Mouse (Mus musculus): Measurements from ENCODE around the gene Arl16. TPM values are rescaled to one million over a fixed set of nuclear protein-coding genes. Genes with fewer than 3 reads are reported as not detected.
"Not testable (repeated sequence)": the region's sequence is repeated elsewhere in the genome, so short reads cannot be mapped to it uniquely, and the experiment has no call there.

Arl16 gene
- 26.7 and 37.5 TPM in 2 replicates for polyA plus RNA-seq (2015; fragmentation: Nextera tagmentation; extraction: Ambion mirVana)

GRCm38 (mm10) chr11:120467051-120467735 is at the start of gene Arl16:
Gene Arl16, minus strand, starts transcription at chr11:120467607.
- peak within 1 kb of the TSS; percentile 78 for H3K27ac ChIP-seq
- WGBS, result under 1% methylated on average over 53 of the region's 54 CpGs
- H3K4me3 ChIP-seq, result peak within 1 kb of the TSS; percentile 92
- peak within 1 kb of the TSS; percentile 86 for H3K4me2 ChIP-seq
- H3K36me3 ChIP-seq, result peaks cover 51% of the 10 kb centered on the region
- H3K9me3 ChIP-seq (replicated peaks), result no peaks in the 10 kb centered on the region
- H3K4me1 ChIP-seq (replicated peaks), result peaks cover 27% of the 10 kb centered on the region
- ATAC-seq (replicated peaks; ENCODE audit: insufficient number of reproducible peaks, insufficient read depth, low FRiP score, low read depth), result peak; percentile 99
- H3K27me3 ChIP-seq, result no peaks in the 10 kb centered on the region
- H3K9ac ChIP-seq, result peak within 1 kb of the TSS; percentile 91

DNA sequence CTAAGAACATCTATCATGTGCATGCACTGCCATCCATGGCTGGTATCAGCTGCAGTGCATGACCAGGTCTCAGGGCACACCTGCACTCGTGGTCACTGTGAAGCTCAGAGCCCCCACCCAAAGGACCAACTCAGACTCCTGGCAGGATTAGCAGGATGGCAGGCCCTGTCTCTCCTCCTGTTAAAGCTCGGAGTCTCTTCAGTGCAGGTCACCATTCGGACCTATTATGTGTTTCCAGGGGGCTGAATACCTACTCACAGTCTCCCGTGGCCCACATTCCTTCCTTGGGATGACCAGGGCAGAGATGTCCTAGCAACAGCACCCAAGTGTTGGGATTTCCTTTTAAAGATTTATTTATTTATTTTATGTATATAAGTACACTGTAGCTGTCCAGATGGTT is 49.7 kb upstream of the Arl16 start:
- Histone ChIP-seq H3K4me3 (no peak overlapping the region), H3K36me3 (no peaks in the 10 kb centered on the region), H3K27ac (no peak overlapping the region), H3K4me1 (replicated peaks) (peaks cover 23% of the 10 kb centered on the region), H3K27me3 (0 out of 2 replicates have a peak, but pooled peaks cover 5% of the 10 kb centered on the region), H3K9me3 (replicated peaks) (no peaks in the 10 kb centered on the region), H3K9ac (no peak overlapping the region), H3K4me2 (no peak overlapping the region)
- 75% methylated on average over 4 of the region's 4 CpGs for WGBS
- ATAC-seq (replicated peaks; ENCODE audit: insufficient number of reproducible peaks, insufficient read depth, low FRiP score, low read depth), result no peak

- Histone ChIP-seq H3K9me3 (replicated peaks) (no peaks in the 10 kb centered on the region), H3K4me2 (no peak overlapping the region), H3K4me1 (replicated peaks) (peaks cover 23% of the 10 kb centered on the region), H3K36me3 (no peaks in the 10 kb centered on the region), H3K9ac (no peak overlapping the region), H3K4me3 (no peak overlapping the region), H3K27ac (no peak overlapping the region), H3K27me3 (0 out of 2 replicates have a peak, but pooled peaks cover 5% of the 10 kb centered on the region)
- ATAC-seq (replicated peaks; ENCODE audit: insufficient number of reproducible peaks, insufficient read depth, low FRiP score, low read depth), result peak; percentile 53; the same call in 1 of the 2 replicates
- whole genome bisulfite sequencing, result 21% methylated on average over 17 of the region's 17 CpGs
These were observed 48.2 kb upstream of the Arl16 start for GRCm38 (mm10) chr11:120515611-120516010.

DNA sequence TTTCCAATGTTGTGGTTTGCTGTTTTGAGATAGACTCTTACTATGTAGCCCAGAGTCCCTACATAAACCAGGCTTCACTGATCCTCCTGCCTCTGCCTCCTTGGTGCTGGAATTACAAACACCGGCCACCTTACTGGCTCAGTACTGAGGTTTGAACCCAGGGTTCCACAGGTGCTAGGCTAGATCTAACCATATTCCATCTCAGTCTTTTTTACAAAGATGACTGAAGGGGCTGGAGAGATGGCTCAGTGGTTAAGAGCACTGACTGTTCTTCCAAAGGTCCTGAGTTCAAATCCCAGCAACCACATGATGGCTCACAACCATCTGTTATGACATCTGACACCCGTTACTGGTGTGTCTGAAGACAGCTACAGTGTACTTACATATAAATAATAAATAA is 46.9 kb upstream of the Arl16 start:
- peaks cover 16% of the 10 kb centered on the region for H3K4me1 ChIP-seq (replicated peaks)
- not testable (repeated sequence) for H3K36me3 ChIP-seq; H3K9me3 ChIP-seq (replicated peaks); ATAC-seq (replicated peaks; ENCODE audit: insufficient number of reproducible peaks, insufficient read depth, low FRiP score, low read depth); H3K4me3 ChIP-seq; H3K4me2 ChIP-seq; H3K9ac ChIP-seq; H3K27ac ChIP-seq; H3K27me3 ChIP-seq
- WGBS, result 84% methylated on average over 2 of the region's 2 CpGs

GRCm38 (mm10) chr11:120512790-120513453 is 45.5 kb upstream of the Arl16 start:
- Histone ChIP-seq H3K4me3 (no peak overlapping the region), H3K9ac (no peak overlapping the region), H3K36me3 (no peaks in the 10 kb centered on the region), H3K27me3 (0 out of 2 replicates have a peak, but pooled peaks cover 5% of the 10 kb centered on the region), H3K4me2 (no peak overlapping the region), H3K9me3 (replicated peaks) (no peaks in the 10 kb centered on the region), H3K4me1 (replicated peaks) (peaks cover 10% of the 10 kb centered on the region), H3K27ac (no peak overlapping the region)
- WGBS, result 45% methylated on average over 6 of the region's 6 CpGs
- no peak for ATAC-seq (replicated peaks; ENCODE audit: insufficient number of reproducible peaks, insufficient read depth, low FRiP score, low read depth)

DNA sequence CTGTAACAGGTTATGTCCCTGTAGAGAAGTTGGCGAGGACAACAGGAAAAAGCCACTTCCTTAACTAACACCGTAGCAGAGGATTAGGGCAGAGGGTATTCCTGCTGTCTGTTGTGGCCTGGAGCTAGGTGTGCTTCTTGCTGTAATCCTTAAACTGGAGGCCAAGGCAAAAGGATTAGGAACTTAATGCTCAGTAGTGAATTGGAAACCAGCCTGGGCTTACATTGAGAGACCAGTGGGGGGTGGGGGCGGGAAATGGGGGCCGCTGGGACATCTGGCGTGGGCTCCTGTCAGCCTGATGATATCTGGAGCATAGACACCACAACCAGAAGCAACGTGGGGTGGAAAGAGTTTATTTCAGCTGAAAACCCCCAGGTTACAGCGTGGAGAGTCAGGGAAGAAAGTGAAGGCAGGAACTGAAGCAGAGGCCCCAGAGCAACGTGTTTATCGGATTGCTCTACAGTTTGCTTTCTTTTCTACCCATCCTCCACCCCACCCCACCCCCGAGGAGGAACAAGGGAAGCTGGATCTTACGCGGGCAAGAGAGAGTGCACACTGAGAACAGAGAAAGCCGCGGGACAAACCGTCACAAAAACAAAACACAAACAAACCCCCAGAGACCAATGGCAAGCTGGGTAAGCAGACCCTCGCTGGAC is 43.1 kb upstream of the Arl16 start:
- Histone ChIP-seq H3K27ac (peak overlapping the region; percentile 58), H3K36me3 (no peaks in the 10 kb centered on the region), H3K4me2 (peak overlapping the region; percentile 65), H3K9me3 (replicated peaks) (no peaks in the 10 kb centered on the region), H3K4me3 (peak overlapping the region; percentile 40), H3K4me1 (replicated peaks) (peaks cover 10% of the 10 kb centered on the region), H3K27me3 (no peaks in the 10 kb centered on the region), H3K9ac (peak overlapping the region; percentile 51)
- WGBS, result 7% methylated on average over 16 of the region's 16 CpGs
- no peak; the same call in 1 of the 2 replicates for ATAC-seq (replicated peaks; ENCODE audit: insufficient number of reproducible peaks, insufficient read depth, low FRiP score, low read depth)

- ATAC-seq (replicated peaks; ENCODE audit: insufficient number of reproducible peaks, insufficient read depth, low FRiP score, low read depth), result no peak
- Histone ChIP-seq H3K9me3 (replicated peaks) (no peaks in the 10 kb centered on the region), H3K27ac (peak overlapping the region; percentile 58; the same call in 1 of the 2 replicates), H3K4me1 (replicated peaks) (peaks cover 10% of the 10 kb centered on the region), H3K4me2 (peak overlapping the region; percentile 65; the same call in 1 of the 2 replicates), H3K9ac (no peak overlapping the region), H3K27me3 (no peaks in the 10 kb centered on the region), H3K36me3 (no peaks in the 10 kb centered on the region), H3K4me3 (no peak overlapping the region)
- WGBS, result 43% methylated on average over 4 of the region's 4 CpGs
These were observed 42.5 kb upstream of the Arl16 start for GRCm38 (mm10) chr11:120509940-120510339.

DNA sequence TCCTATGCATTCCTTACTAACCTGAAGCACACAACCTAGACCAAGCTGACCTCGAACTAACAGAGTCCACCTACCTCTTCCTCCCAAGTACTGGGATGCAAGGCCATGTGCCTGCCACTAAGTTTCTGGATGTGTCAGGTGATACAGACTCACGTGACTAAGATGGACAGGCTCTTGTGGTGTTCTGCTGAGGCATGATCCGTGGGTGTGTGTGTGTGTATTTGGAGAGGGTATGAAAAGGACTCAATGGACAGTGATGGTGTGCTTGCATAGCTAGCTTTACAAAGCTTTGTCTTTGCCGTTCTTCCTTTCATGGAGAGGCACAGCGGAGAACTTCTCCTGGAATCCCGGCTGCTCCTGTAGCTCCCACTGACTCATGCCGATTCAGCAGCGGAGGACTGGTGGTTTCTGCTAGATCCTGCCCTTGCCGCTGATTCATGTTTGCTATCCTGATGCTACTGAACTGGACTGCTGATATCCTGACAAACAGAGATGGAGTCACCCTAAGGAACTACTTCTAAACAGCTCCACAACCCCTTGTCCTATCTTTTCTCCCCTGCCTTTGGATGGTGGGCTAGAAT is 41.0 kb upstream of the Arl16 start:
- no peak for ATAC-seq (replicated peaks; ENCODE audit: insufficient number of reproducible peaks, insufficient read depth, low FRiP score, low read depth)
- no peak overlapping the region for H3K27ac ChIP-seq
- 69% methylated on average over 9 of the region's 9 CpGs for WGBS

DNA sequence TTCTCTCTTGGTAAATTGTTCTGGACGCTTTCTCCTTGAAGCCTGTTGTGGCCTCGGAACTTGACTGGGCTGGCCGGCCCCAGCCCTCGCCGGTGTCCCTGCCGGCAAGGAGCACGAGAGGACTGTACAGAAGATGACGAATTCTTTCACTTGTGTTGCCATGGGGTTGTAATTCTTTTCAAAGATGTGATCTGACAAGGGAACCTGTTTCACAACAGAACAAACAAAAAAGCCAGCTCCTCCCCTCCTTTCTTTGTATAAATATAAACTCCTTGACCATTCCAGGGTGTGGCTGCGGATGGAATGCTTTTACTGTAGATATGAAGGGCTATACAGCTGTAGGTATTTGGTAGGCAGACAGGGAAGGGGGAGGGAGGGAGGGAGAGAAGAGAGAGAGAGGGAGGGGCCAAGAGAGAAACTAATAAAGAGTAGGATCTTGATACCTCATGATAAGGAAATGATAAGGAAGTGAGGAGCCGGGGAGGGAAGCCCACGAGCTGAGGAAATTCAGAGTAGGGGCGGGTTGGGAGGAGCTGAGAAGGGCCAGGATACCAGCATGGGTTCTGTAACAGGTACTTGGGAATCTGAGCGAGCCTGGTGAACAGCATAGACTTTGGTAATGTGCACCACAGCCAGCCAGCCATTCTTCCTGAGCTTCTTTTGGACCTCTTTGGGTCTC is 40.3 kb upstream of the Arl16 start:
- Histone ChIP-seq H3K36me3 (no peaks in the 10 kb centered on the region), H3K27me3 (0 out of 2 replicates have a peak, but pooled peaks cover 4% of the 10 kb centered on the region), H3K4me1 (replicated peaks) (peaks cover 10% of the 10 kb centered on the region), H3K9me3 (replicated peaks) (no peaks in the 10 kb centered on the region), H3K9ac (no peak overlapping the region), H3K27ac (no peak overlapping the region), H3K4me3 (no peak overlapping the region), H3K4me2 (no peak overlapping the region)
- no peak for ATAC-seq (replicated peaks; ENCODE audit: insufficient number of reproducible peaks, insufficient read depth, low FRiP score, low read depth)
- WGBS, result 66% methylated on average over 13 of the region's 13 CpGs

More for the DNA sequence above, 41.0 kb upstream of the Arl16 start:
- Histone ChIP-seq H3K9ac (no peak overlapping the region), H3K4me2 (no peak overlapping the region), H3K27me3 (no peaks in the 10 kb centered on the region), H3K9me3 (replicated peaks) (no peaks in the 10 kb centered on the region), H3K36me3 (no peaks in the 10 kb centered on the region), H3K4me3 (no peak overlapping the region), H3K4me1 (replicated peaks) (peaks cover 10% of the 10 kb centered on the region)

- no peak overlapping the region for H3K27ac ChIP-seq
- 0 out of 2 replicates have a peak, but pooled peaks cover 4% of the 10 kb centered on the region for H3K27me3 ChIP-seq
- ATAC-seq (replicated peaks; ENCODE audit: insufficient number of reproducible peaks, insufficient read depth, low FRiP score, low read depth), result no peak
- H3K4me1 ChIP-seq (replicated peaks), result peaks cover 10% of the 10 kb centered on the region
- H3K4me3 ChIP-seq, result no peak overlapping the region
- H3K9me3 ChIP-seq (replicated peaks), result no peaks in the 10 kb centered on the region
- WGBS, result 62% methylated on average over 4 of the region's 4 CpGs
- no peak overlapping the region for H3K9ac ChIP-seq
- no peak overlapping the region for H3K4me2 ChIP-seq
- no peaks in the 10 kb centered on the region for H3K36me3 ChIP-seq
These were observed 39.5 kb upstream of the Arl16 start for GRCm38 (mm10) chr11:120506899-120507298.

All from heart, embryonic 15.5 days (tissue).